Mouse (Mus musculus) hindbrain, embryonic 12.5 days (tissue): ENCODE data around the gene Adamts8. TPM values are rescaled to one million over a fixed set of nuclear protein-coding genes. Genes with fewer than 3 reads are reported as not detected.

Experiments
- ATAC-seq: fragments of 200-750 bp; cut with Nextera tagmentation; 2 replicates; pipeline ENCODE4 v1.8.0; 2017; ENCODE audit warnings: moderate TSS enrichment; ENCODE audit not compliant: low FRiP score
- H3K27ac ChIP-seq: fragments of 300-500 bp; sonication (generic); 2 replicates; pipeline ENCODE4 v1.5.1; 2016; ENCODE audit warnings: mild to moderate bottlenecking
- H3K27me3 ChIP-seq: fragments of 300-500 bp; sonication (generic); 2 replicates; pipeline ENCODE4 v1.6.1; 2016; ENCODE audit warnings: mild to moderate bottlenecking
- H3K36me3 ChIP-seq: fragments of 300-500 bp; sonication (generic); 2 replicates; pipeline ENCODE4 v1.6.1; 2016; ENCODE audit warnings: mild to moderate bottlenecking
- H3K4me1 ChIP-seq: fragments of 300-500 bp; sonication (generic); 2 replicates; pipeline ENCODE4 v1.6.1; 2016
- H3K4me2 ChIP-seq: fragments of 300-500 bp; sonication (generic); replicated peaks from 2 replicates; pipeline ENCODE4 v1.6.1; 2016; ENCODE audit warnings: mild to moderate bottlenecking
- H3K4me3 ChIP-seq: fragments of 300-500 bp; sonication (generic); 2 replicates; pipeline ENCODE4 v1.5.1; 2016; ENCODE audit warnings: mild to moderate bottlenecking
- H3K9ac ChIP-seq: fragments of 300-500 bp; sonication (generic); 2 replicates; pipeline ENCODE4 v1.6.1; 2016; ENCODE audit warnings: mild to moderate bottlenecking, moderate library complexity
- H3K9me3 ChIP-seq: fragments of 300-500 bp; sonication (generic); replicated peaks from 2 replicates; pipeline ENCODE4 v1.6.1; 2016; ENCODE audit warnings: mild to moderate bottlenecking
- WGBS: fragments of 180-500 bp; shearing (Covaris S2); methylation state at CpG from one replicate; pipeline ENCODE4 v1.1.7; 2016; 5-methylcytosine and 5-hydroxymethylcytosine counted together
- polyA plus RNA-seq: library from polyadenylated mRNA; unstranded; fragments of >200 nt; fragmentation: Nextera tagmentation; extraction: Ambion mirVana; gene quantifications from 2 replicates; pipeline ENCODE4 v1.2.1, GENCODE M21; 2016

Gene Adamts8
- polyA plus RNA-seq, 1 experiment from 2014 or later = 1.5 TPM

DNA sequence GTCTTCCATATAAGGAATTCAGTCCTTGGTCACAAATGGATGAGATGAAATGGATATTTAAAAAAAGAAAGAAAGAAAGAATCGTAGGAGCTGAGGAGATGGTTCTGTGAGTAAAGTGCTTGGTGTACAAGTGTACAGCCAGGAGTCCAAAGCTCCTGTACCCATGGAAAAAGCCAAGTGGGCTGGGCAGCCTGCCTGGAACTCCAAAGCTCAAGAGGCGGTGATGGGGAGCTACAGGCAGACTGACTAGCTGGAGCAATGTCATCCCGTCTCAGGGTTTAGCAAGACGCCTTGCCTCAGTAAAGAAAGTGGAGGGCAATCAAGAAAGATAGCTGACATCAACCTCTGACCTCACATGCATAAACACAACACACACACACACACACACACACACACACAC is 21.4 kb downstream of the Adamts8 start:
- Histone ChIP-seq H3K36me3 (no peaks in the 10 kb centered on the region), H3K9me3 (no peaks in the 10 kb centered on the region), H3K27ac (no peak overlapping the region), H3K4me2 (no peak overlapping the region), H3K27me3 (no peaks in the 10 kb centered on the region), H3K4me1 (no peaks in the 10 kb centered on the region), H3K4me3 (no peak overlapping the region), H3K9ac (no peak overlapping the region)
- ATAC-seq = no peak
- 94% methylated on average over 4 of the region's 4 CpGs for WGBS

DNA sequence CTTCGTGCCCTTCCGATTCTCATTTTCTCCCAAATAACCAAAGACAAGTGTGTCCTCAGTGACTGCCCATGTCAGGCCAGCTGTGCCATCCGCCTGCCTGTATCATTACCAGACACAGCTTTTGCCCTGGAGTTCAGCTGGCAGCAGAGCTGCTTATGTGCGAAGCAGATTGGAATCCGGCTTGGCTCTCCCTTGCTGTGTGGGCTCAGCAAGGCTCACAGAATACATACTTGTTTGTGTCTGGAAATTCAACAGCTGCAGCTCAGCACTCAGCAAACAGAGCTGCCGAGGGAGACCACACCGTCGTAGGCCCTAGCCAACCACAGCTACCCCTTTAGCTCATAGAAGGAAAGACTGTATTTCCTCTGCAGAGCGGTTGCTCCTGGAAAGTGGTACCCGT is 22.3 kb downstream of the Adamts8 start:
- Histone ChIP-seq H3K9me3 (no peaks in the 10 kb centered on the region), H3K9ac (no peak overlapping the region), H3K27me3 (no peaks in the 10 kb centered on the region), H3K4me2 (no peak overlapping the region), H3K4me3 (no peak overlapping the region), H3K27ac (no peak overlapping the region), H3K36me3 (no peaks in the 10 kb centered on the region), H3K4me1 (no peaks in the 10 kb centered on the region)
- WGBS = 78% methylated on average over 10 of the region's 10 CpGs
- no peak for ATAC-seq

DNA sequence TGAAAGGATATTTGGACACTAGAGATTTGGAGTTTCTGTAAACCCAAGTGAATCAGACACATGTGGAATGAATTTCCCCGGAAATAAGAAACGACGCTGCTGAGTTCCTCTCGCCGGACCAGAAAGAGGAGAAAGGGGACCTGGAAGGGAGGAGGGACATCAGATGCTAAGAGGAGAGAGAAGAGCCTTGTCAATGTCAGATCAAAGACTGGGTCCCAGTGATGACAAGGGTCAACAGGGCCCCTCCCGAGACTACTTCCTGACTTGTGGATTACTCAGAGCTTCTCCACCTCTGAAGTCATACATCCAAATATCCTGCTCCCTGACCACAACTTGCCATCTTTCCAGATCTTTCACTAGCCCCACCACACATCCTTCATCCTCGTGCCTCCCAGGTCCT is 24.5 kb downstream of the Adamts8 start:
- Histone ChIP-seq H3K4me1 (0 out of 2 replicates have a peak, but pooled peaks cover 1% of the 10 kb centered on the region), H3K36me3 (no peaks in the 10 kb centered on the region), H3K4me2 (no peak overlapping the region), H3K27me3 (no peaks in the 10 kb centered on the region), H3K9me3 (no peaks in the 10 kb centered on the region), H3K4me3 (no peak overlapping the region), H3K9ac (no peak overlapping the region), H3K27ac (no peak overlapping the region)
- no peak for ATAC-seq
- 62% methylated on average over 7 of the region's 7 CpGs for WGBS

DNA sequence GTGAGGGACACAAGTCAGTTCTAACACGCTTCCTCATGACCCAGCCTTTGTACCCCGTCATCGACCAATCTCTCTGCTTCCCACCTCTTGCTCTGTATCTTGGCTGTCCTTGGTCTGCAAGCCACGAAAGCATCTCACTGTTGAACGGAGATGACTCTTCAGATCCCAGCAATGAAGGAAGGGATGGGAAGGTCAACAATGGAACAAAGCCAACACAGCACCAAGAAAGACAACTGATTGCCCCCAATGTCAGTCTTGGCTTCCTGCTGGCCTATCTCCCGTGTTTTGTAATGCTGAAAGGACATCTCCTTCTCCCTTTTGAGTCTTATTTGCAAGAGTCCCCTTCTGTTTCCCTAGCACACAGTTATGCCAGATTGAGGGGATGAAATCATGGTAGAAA is 25.8 kb downstream of the Adamts8 start:
- no peak for ATAC-seq

DNA sequence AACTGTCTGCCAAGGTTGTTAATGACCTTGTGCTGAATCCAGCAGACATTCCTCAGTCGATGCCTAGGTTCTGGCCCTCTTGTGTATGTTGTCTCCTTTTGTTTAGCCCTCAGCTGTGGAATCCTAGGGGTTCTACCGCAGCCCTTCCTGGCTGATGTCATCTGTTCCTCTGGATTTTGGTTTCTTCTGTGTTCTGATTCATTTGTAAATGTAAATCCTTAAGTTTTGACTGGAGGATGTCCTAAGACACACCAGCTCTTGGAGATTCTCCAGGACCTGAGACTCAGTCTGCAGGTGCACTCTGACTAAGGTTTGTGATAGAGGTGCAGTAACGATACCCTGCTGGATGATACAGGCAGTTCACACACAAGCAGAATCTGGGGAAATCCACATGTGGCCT is 27.6 kb downstream of the Adamts8 start:
- Histone ChIP-seq H3K4me2 (no peak overlapping the region), H3K27ac (no peak overlapping the region), H3K4me3 (no peak overlapping the region), H3K9me3 (no peaks in the 10 kb centered on the region), H3K27me3 (no peaks in the 10 kb centered on the region), H3K9ac (no peak overlapping the region), H3K36me3 (no peaks in the 10 kb centered on the region), H3K4me1 (0 out of 2 replicates have a peak, but pooled peaks cover 2% of the 10 kb centered on the region)
- 71% methylated on average over 3 of the region's 3 CpGs for WGBS
- ATAC-seq = no peak

More for the DNA sequence above, 25.8 kb downstream of the Adamts8 start:
- Histone ChIP-seq H3K9me3 (no peaks in the 10 kb centered on the region), H3K4me3 (no peak overlapping the region), H3K27ac (no peak overlapping the region), H3K4me1 (0 out of 2 replicates have a peak, but pooled peaks cover 2% of the 10 kb centered on the region), H3K27me3 (no peaks in the 10 kb centered on the region), H3K4me2 (no peak overlapping the region), H3K36me3 (no peaks in the 10 kb centered on the region), H3K9ac (no peak overlapping the region)
- 84% methylated on average over 6 of the region's 6 CpGs for WGBS

DNA sequence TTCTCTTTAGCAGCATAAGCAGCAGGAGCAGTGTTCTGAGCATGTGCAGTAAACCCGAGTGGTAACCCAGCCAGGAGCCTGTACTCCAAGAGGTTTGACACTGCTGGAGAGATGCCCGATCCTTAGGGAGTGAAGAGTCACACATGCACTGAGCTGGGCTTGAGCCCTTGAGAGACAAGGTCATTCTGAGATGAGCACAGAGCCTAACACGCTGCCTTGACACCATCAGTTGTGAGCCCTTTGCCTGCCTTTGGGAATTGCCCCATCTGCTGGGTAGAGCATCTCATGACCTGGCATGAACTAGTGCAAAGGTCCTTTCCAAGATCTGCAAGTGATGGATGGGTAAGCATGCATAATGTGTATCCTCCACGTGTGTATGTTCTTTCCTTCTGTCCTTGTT is 29.6 kb downstream of the Adamts8 start:
- 59% methylated on average over 4 of the region's 4 CpGs for WGBS
- Histone ChIP-seq H3K4me1 (0 out of 2 replicates have a peak, but pooled peaks cover 2% of the 10 kb centered on the region), H3K4me3 (no peak overlapping the region), H3K9ac (no peak overlapping the region), H3K4me2 (no peak overlapping the region), H3K9me3 (no peaks in the 10 kb centered on the region), H3K27me3 (no peaks in the 10 kb centered on the region), H3K36me3 (no peaks in the 10 kb centered on the region), H3K27ac (no peak overlapping the region)
- ATAC-seq = no peak

DNA sequence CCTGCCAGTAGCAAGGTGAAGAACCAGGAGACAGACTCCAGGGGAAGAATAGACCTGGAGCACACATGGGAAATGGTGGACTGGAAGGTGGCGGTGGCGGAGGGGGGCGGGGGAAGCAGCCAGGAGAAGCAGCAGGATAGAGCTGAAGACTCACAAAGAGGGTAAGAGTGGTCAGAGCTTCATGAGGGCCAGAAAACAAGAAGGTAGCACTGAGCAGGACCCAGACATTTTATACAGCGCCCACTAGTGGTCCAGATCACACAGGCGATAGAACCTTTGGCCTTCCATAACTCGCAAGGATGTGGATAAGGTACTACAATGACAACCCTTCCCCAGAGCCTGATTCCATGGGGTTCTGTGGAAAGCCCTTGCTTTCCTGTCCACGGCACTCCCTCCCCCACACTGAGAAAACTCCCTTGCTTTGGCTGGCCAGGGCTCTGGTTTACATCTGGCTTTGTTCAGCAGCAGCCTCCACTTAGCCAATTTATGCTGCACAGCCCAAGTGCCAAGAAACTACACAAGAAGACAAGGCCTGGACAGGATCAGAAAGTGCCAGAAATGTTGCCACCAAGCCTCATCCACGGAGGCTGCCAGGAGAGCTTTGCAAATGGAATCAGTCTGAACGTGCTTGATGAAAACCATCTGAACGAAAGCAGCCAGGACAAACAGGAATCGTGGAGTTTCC is 34.1 kb downstream of the Adamts8 start:
- Histone ChIP-seq H3K4me3 (no peak overlapping the region), H3K36me3 (no peaks in the 10 kb centered on the region), H3K27ac (no peak overlapping the region), H3K9me3 (no peaks in the 10 kb centered on the region), H3K4me1 (0 out of 2 replicates have a peak, but pooled peaks cover 2% of the 10 kb centered on the region), H3K9ac (no peak overlapping the region), H3K27me3 (no peaks in the 10 kb centered on the region), H3K4me2 (no peak overlapping the region)
- 69% methylated on average over 11 of the region's 11 CpGs for WGBS
- ATAC-seq = no peak

DNA sequence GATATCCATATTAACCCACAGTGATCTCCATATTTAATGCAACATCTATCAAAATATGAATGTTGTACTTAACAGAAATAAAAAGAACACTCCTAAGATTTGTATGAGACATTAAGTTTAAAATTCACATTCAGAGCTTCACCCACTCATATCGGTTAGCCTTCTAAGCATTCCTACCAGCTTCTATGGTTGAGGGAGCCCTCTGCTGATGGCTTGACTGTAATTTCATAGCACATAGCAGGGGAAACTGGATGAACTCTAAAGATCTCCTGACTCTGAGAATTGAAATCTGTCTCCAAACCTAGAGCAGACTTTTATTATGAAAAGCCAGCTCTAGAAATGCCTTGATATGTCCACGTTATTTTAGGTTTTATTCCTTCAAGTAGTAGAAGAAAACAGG is 38.1 kb downstream of the Adamts8 start:
- no peaks in the 10 kb centered on the region for H3K4me1 ChIP-seq
- H3K9ac ChIP-seq = no peak overlapping the region
- whole genome bisulfite sequencing = 82% methylated on average over 2 of the region's 2 CpGs

DNA sequence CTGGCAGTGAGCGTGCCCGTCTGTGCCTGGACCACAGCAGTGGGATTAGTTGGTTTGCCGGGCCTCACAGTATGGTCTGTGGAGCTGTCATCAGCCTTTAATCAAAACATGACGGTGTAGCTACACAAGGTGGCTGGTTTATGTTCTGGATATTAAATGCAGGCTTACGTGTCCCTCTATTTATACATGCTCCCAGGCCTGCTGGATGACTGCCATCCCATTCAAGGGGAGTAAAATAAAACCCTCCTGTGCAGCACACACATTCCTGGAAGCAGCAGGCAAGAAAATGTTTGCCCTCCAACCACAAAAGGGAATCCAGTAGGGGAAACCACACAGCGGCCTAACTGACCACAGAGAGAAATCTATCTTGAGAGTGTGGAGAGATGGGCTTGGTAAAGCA is 43.4 kb downstream of the Adamts8 start:
- no peak overlapping the region for H3K4me3 ChIP-seq
- no peak for ATAC-seq
- WGBS = 61% methylated on average over 6 of the region's 6 CpGs
- H3K4me1 ChIP-seq = no peaks in the 10 kb centered on the region
- H3K9me3 ChIP-seq = no peaks in the 10 kb centered on the region
- no peak overlapping the region for H3K27ac ChIP-seq
- H3K4me2 ChIP-seq = no peak overlapping the region
- no peaks in the 10 kb centered on the region for H3K36me3 ChIP-seq
- no peak overlapping the region for H3K9ac ChIP-seq
- H3K27me3 ChIP-seq = no peaks in the 10 kb centered on the region

More for the DNA sequence above, 38.1 kb downstream of the Adamts8 start:
- H3K27ac ChIP-seq = no peak overlapping the region
- no peak overlapping the region for H3K4me2 ChIP-seq
- H3K27me3 ChIP-seq = no peaks in the 10 kb centered on the region
- no peak overlapping the region for H3K4me3 ChIP-seq
- H3K9me3 ChIP-seq = no peaks in the 10 kb centered on the region
- no peak for ATAC-seq
- no peaks in the 10 kb centered on the region for H3K36me3 ChIP-seq

DNA sequence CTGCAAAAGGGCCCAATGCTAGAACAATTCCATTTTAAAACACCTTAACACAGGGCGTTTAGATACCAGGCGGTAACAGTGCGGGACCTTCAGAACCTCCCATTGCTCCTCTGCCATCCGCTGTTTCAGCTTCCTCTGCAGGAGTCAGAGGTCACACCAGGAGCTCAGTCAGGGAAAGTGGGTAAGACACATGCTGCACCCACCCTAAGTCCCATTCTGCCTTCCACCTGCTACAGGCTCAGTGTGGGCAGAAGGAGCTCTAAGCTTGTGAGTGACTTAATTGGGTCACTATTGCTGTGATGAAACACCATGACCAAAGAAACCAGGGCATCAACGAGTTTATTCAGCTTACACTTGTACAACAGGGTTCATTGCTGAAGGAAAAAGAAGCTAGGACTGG is 50.7 kb downstream of the Adamts8 start:
- Histone ChIP-seq H3K4me3 (no peak overlapping the region), H3K27me3 (no peaks in the 10 kb centered on the region), H3K27ac (no peak overlapping the region), H3K9me3 (no peaks in the 10 kb centered on the region), H3K4me2 (no peak overlapping the region), H3K4me1 (no peaks in the 10 kb centered on the region), H3K36me3 (no peaks in the 10 kb centered on the region), H3K9ac (no peak overlapping the region)
- 79% methylated on average over 5 of the region's 5 CpGs for WGBS
- no peak for ATAC-seq

DNA sequence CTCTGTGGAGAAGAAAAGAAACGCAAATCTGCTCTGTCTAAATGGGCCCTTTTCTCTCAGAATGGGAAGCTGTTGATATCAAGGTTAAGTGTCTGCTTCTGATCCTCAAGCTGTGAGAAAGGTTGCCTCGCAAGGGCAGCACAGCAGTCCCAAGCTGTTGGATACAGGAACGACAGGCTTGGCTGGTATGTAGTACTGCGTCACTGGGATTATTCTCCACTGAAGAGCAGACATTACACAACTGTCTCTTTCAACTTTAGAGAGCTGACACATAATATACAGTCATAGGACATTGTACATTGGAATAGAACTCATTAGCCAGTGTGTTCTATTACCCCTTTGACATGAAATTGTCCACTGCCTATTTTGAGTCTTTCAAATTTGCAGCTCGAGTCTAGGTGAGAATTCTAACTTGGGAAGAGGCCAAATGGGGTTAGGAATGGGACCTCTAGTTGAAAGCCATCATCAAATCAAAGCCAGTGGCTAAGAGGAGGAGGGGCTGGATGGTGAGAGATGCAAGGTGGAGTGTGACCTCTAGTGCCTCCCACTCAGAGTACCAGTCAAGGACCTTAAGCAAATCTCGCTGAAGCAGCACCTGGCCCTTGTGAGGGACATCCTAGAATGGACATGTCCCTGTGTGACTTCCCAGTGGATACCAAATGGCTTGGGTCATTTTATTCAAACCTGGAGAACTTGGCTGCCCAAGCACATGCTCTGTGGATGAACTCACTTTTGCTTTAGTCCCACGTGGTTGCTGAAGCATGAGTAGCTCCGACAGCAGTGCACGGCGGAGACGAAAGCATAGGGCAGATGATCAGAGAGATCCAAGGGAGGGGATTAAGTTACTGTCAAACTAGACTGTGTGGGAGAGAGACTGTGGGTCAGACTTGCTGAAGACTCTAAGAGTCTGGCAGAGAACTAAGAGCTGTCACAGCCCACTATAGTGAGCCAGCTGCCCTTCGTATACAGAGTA is 54.5 kb downstream of the Adamts8 start:
- no peak overlapping the region for H3K4me3 ChIP-seq
- H3K9me3 ChIP-seq = no peaks in the 10 kb centered on the region
- no peak overlapping the region for H3K9ac ChIP-seq
- no peaks in the 10 kb centered on the region for H3K4me1 ChIP-seq
- no peaks in the 10 kb centered on the region for H3K36me3 ChIP-seq
- H3K27ac ChIP-seq = no peak overlapping the region
- H3K27me3 ChIP-seq = no peaks in the 10 kb centered on the region
- no peak overlapping the region for H3K4me2 ChIP-seq
- 79% methylated on average over 12 of the region's 12 CpGs for WGBS
- ATAC-seq = no peak

DNA sequence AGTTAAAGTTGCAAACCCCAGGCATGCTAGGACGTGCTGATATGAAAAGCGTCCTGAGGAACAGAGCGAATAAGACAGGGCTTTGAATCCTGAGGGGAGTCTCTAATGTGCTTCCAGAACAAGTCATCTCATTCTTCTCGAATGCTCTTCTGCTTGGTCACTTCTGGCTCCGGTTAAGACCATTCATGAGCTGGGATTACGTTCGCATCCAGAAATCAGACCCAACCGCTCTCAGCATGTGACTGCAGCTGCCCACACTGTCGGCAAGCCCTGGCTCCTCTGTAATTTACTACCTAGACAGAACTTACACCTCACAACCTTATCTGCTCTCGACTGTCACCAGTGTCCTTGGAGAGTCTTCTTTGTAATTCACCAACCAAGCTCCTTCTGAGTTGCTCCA is 58.3 kb downstream of the Adamts8 start:
- no peaks in the 10 kb centered on the region for H3K9me3 ChIP-seq
- H3K4me3 ChIP-seq = no peak overlapping the region
- WGBS = 77% methylated on average over 10 of the region's 10 CpGs
- no peak overlapping the region for H3K27ac ChIP-seq
- H3K27me3 ChIP-seq = no peaks in the 10 kb centered on the region
- no peaks in the 10 kb centered on the region for H3K36me3 ChIP-seq
- H3K4me2 ChIP-seq = no peak overlapping the region
- H3K4me1 ChIP-seq = no peaks in the 10 kb centered on the region
- no peak for ATAC-seq
- H3K9ac ChIP-seq = no peak overlapping the region
